Mouse (Mus musculus) neural tube, embryonic 14.5 days (tissue): ENCODE data around the gene Gm28042. TPM values are rescaled to one million over a fixed set of nuclear protein-coding genes. Genes with fewer than 3 reads are reported as not detected.

ENCODE experiments used
- ATAC-seq: fragments of 200-750 bp; cut with Nextera tagmentation; 2 replicates; pipeline ENCODE4 v1.8.0; 2017; ENCODE audit warnings: low read depth, mild to moderate bottlenecking, moderate TSS enrichment, moderate library complexity
- H3K27ac ChIP-seq: fragments of 300-500 bp; sonication (generic); 2 replicates; pipeline ENCODE4 v1.5.1; 2014; ENCODE audit warnings: low read depth, mild to moderate bottlenecking, control low read depth, low read length, moderate library complexity, mixed read lengths
- H3K27me3 ChIP-seq: fragments of 300-500 bp; sonication (generic); 2 replicates; pipeline ENCODE4 v1.6.1; 2014; ENCODE audit warnings: low read length; ENCODE audit not compliant: control insufficient read depth, insufficient read depth
- H3K36me3 ChIP-seq: fragments of 300-500 bp; sonication (generic); 2 replicates; pipeline ENCODE4 v1.6.1; 2014; ENCODE audit warnings: low read length, mixed read lengths; ENCODE audit not compliant: control insufficient read depth, insufficient read depth
- H3K4me1 ChIP-seq: fragments of 300-500 bp; sonication (generic); 2 replicates; pipeline ENCODE4 v1.6.1; 2014; ENCODE audit warnings: low read length; ENCODE audit not compliant: control insufficient read depth, insufficient read depth
- H3K4me2 ChIP-seq: fragments of 300-500 bp; sonication (generic); 2 replicates; pipeline ENCODE4 v1.6.1; 2014; ENCODE audit warnings: mild to moderate bottlenecking, low read depth, low read length, control low read depth
- H3K4me3 ChIP-seq: fragments of 300-500 bp; sonication (generic); 2 replicates; pipeline ENCODE4 v1.5.1; 2014; ENCODE audit warnings: low read depth, low read length, control low read depth, mixed read lengths
- H3K9ac ChIP-seq: fragments of 300-500 bp; sonication (generic); replicated peaks from 2 replicates; pipeline ENCODE4 v1.6.1; 2014; ENCODE audit warnings: low read depth, mild to moderate bottlenecking, control low read depth, low read length, mixed read lengths
- H3K9me3 ChIP-seq: fragments of 300-500 bp; sonication (generic); 2 replicates; pipeline ENCODE4 v1.6.1; 2016; ENCODE audit warnings: low read length; ENCODE audit not compliant: control insufficient read depth
- WGBS: fragments of 180-500 bp; shearing (Covaris S2); extraction: QIAGEN DNeasy Blood & Tissue Kit; methylation state at CpG from one replicate; pipeline ENCODE4 v1.1.7; 2014; 5-methylcytosine and 5-hydroxymethylcytosine counted together
- polyA plus RNA-seq: library from polyadenylated mRNA; unstranded; fragments of >200 nt; fragmentation: Nextera tagmentation; extraction: Ambion mirVana; gene quantifications from 2 replicates; pipeline ENCODE4 v1.2.1, GENCODE M21; 2014

Gm28042 gene
- 7.3 and 7.5 TPM in 2 replicates for polyA plus RNA-seq

GRCm38 (mm10) chr2:120026984-120027949 lies at the start of gene Gm28042, which contains the start of gene Jmjd7:
TSS of gene Gm28042 (plus strand) at chr2:120027493.
TSS of gene Jmjd7 (plus strand) at chr2:120027483.
- Histone ChIP-seq H3K4me3 (peak within 1 kb of the TSS; percentile 71), H3K9ac (peak within 1 kb of the TSS; percentile 82), H3K4me2 (peak within 1 kb of the TSS; percentile 64), H3K9me3 (no peaks in the 10 kb centered on the region), H3K27ac (peak within 1 kb of the TSS; percentile 85), H3K4me1 (peaks cover 13% of the 10 kb centered on the region), H3K36me3 (peaks cover 42% of the 10 kb centered on the region), H3K27me3 (no peaks in the 10 kb centered on the region)
- ATAC-seq, result peak; percentile 91
- 5% methylated on average over 50 of the region's 50 CpGs for WGBS

- Histone ChIP-seq H3K27ac (no peak overlapping the region), H3K36me3 (no peaks in the 10 kb centered on the region), H3K9me3 (no peaks in the 10 kb centered on the region), H3K4me3 (no peak overlapping the region), H3K4me2 (no peak overlapping the region), H3K9ac (no peak overlapping the region), H3K4me1 (0 out of 2 replicates have a peak, but pooled peaks cover 4% of the 10 kb centered on the region), H3K27me3 (no peaks in the 10 kb centered on the region)
- ATAC-seq, result no peak
- WGBS, result 77% methylated on average over 7 of the region's 7 CpGs
These were observed 46.8 kb upstream of the Gm28042 start for GRCm38 (mm10) chr2:119980343-119980986.

- Histone ChIP-seq H3K4me1 (no peaks in the 10 kb centered on the region), H3K4me2 (no peak overlapping the region), H3K27me3 (no peaks in the 10 kb centered on the region), H3K36me3 (no peaks in the 10 kb centered on the region), H3K9me3 (no peaks in the 10 kb centered on the region), H3K27ac (no peak overlapping the region), H3K9ac (no peak overlapping the region), H3K4me3 (no peak overlapping the region)
- WGBS, result 90% methylated on average over 2 of the region's 2 CpGs
- no peak for ATAC-seq
These were observed 45.7 kb upstream of the Gm28042 start for GRCm38 (mm10) chr2:119981631-119982030.

- ATAC-seq, result no peak
- no peak overlapping the region for H3K9ac ChIP-seq
- no peaks in the 10 kb centered on the region for H3K27me3 ChIP-seq
- no peaks in the 10 kb centered on the region for H3K4me1 ChIP-seq
- H3K4me3 ChIP-seq, result no peak overlapping the region
- no peak overlapping the region for H3K4me2 ChIP-seq
- H3K36me3 ChIP-seq, result no peaks in the 10 kb centered on the region
- no peaks in the 10 kb centered on the region for H3K9me3 ChIP-seq
- WGBS, result 72% methylated on average over 8 of the region's 8 CpGs
- H3K27ac ChIP-seq, result no peak overlapping the region
These were observed 41.4 kb upstream of the Gm28042 start for GRCm38 (mm10) chr2:119985871-119986270.

- H3K27ac ChIP-seq, result no peak overlapping the region
- H3K4me2 ChIP-seq, result no peak overlapping the region
- H3K36me3 ChIP-seq, result no peaks in the 10 kb centered on the region
- H3K9ac ChIP-seq, result no peak overlapping the region
- no peak overlapping the region for H3K4me3 ChIP-seq
- ATAC-seq, result no peak
- no peaks in the 10 kb centered on the region for H3K27me3 ChIP-seq
- H3K4me1 ChIP-seq, result no peaks in the 10 kb centered on the region
- WGBS, result 69% methylated on average over 6 of the region's 6 CpGs
- no peaks in the 10 kb centered on the region for H3K9me3 ChIP-seq
These were observed 40.9 kb upstream of the Gm28042 start for GRCm38 (mm10) chr2:119986369-119986768.

GRCm38 (mm10) chr2:119987441-119987840 lies 39.9 kb upstream of the Gm28042 start:
- Histone ChIP-seq H3K9me3 (no peaks in the 10 kb centered on the region), H3K4me2 (no peak overlapping the region), H3K4me3 (no peak overlapping the region), H3K27ac (no peak overlapping the region), H3K36me3 (no peaks in the 10 kb centered on the region), H3K27me3 (no peaks in the 10 kb centered on the region), H3K4me1 (no peaks in the 10 kb centered on the region), H3K9ac (no peak overlapping the region)
- WGBS, result 100% methylated on average over 2 of the region's 2 CpGs
- ATAC-seq, result no peak

- H3K9me3 ChIP-seq, result no peaks in the 10 kb centered on the region
- 90% methylated on average over 4 of the region's 4 CpGs for WGBS
- no peak overlapping the region for H3K4me2 ChIP-seq
- H3K4me3 ChIP-seq, result no peak overlapping the region
- no peaks in the 10 kb centered on the region for H3K27me3 ChIP-seq
- H3K36me3 ChIP-seq, result no peaks in the 10 kb centered on the region
- ATAC-seq, result no peak
- no peaks in the 10 kb centered on the region for H3K4me1 ChIP-seq
- H3K9ac ChIP-seq, result no peak overlapping the region
- H3K27ac ChIP-seq, result no peak overlapping the region
These were observed 38.3 kb upstream of the Gm28042 start for GRCm38 (mm10) chr2:119988952-119989351.

- no peak overlapping the region for H3K4me3 ChIP-seq
- H3K27ac ChIP-seq, result no peak overlapping the region
- no peaks in the 10 kb centered on the region for H3K4me1 ChIP-seq
- H3K9ac ChIP-seq, result no peak overlapping the region
- WGBS, result 88% methylated on average over 6 of the region's 6 CpGs
- H3K27me3 ChIP-seq, result no peaks in the 10 kb centered on the region
- H3K4me2 ChIP-seq, result no peak overlapping the region
- H3K9me3 ChIP-seq, result no peaks in the 10 kb centered on the region
- ATAC-seq, result no peak
- no peaks in the 10 kb centered on the region for H3K36me3 ChIP-seq
These were observed 36.4 kb upstream of the Gm28042 start for GRCm38 (mm10) chr2:119990881-119991280.

- ATAC-seq, result no peak
- H3K9me3 ChIP-seq, result no peaks in the 10 kb centered on the region
- H3K36me3 ChIP-seq, result no peaks in the 10 kb centered on the region
- no peak overlapping the region for H3K27ac ChIP-seq
- no peaks in the 10 kb centered on the region for H3K27me3 ChIP-seq
- H3K4me2 ChIP-seq, result no peak overlapping the region
- H3K9ac ChIP-seq, result no peak overlapping the region
- H3K4me1 ChIP-seq, result no peaks in the 10 kb centered on the region
- H3K4me3 ChIP-seq, result no peak overlapping the region
- 83% methylated on average over 2 of the region's 2 CpGs for WGBS
These were observed 34.9 kb upstream of the Gm28042 start for GRCm38 (mm10) chr2:119992349-119992748.
